Mouse (Mus musculus) cerebellum, postnatal 10 days (tissue): ENCODE measurements at regions not wholly inside any gene's neighbourhood (a gene's known extent, or its start where the extent isn't known, plus 50 kb on each side); places are given as distances from the start of the nearest gene placed in this dataset.

ENCODE experiments used
- DNase-seq, 2 experiments: peaks; one replicate each; pipeline ENCODE4 v3.0.0; 2021; ENCODE audit warnings: mixed read lengths in 2 of 2

DNA sequence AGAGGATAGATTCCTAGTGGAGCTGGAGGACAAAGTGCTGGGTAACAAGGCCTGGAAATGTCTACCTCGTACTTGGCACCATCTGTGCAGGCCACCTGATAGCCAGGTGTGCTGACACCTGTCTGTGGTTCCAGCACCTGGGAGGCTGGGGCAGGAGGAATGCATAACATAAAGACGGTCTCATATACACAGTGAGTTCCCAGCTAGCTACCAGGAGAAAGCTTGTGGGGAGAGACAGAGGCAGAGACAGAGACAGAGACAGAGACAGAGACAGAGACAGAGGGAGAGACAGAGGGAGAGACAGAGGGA lies 299.7 kb upstream of the Cd180 start:
- no peak for DNase-seq

DNA sequence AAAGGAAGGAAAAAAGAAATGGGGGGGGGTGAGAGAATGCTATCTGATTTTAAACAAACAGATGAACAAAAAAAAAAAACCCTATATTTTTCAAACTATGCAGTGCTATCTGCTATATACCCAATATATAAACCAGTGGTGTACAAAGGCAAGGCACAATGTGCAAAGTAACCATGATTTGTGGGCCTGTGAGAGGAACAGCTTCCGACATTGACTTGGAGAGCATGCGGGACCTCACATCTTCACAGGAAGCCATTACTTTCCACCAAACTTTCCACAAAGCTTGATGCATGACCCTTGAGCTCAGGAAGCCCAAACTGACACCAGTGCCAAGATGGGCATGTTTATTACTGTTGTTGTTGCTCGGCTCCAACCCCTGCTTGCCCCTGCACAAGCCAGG lies 299.3 kb upstream of the Cd180 start:
- DNase-seq = no peak

DNA sequence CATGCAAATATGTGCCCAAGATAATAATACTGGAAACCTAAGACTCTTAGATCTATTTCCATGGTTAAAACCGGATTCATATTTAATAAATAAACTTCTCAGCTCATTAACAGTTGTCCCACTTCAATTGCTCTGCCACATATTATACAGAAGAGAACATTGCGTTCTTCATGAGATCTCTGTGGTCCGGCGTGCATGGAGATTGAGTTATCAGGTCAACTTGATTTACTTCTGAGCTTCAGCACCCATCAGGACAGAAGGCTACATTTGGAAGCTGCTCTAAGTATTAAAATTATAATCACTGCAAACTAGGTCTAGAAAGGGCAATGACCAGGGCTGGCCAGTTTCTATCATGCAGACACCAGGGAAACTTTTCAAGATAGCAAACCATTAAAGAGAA lies 295.9 kb upstream of the Cd180 start:
- no peak for DNase-seq

DNA sequence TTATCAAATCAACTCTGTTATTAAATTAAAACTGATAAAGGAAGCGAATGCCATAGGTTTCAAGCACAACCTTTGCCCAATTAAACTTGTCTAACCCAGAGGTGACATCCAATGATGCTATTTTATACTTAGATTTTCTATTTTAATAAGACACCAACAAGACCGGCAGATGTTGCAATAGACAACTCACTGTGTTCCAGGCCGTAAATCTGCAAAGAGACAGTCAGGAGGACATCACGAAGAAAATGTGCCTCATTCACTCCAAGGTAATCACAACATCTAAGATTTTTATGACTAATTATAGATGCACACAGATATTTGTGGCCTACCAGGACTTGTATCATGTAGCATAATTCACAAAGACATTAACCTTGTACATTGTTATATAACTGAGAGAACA lies 281.5 kb upstream of the Cd180 start:
- no peak for DNase-seq

DNA sequence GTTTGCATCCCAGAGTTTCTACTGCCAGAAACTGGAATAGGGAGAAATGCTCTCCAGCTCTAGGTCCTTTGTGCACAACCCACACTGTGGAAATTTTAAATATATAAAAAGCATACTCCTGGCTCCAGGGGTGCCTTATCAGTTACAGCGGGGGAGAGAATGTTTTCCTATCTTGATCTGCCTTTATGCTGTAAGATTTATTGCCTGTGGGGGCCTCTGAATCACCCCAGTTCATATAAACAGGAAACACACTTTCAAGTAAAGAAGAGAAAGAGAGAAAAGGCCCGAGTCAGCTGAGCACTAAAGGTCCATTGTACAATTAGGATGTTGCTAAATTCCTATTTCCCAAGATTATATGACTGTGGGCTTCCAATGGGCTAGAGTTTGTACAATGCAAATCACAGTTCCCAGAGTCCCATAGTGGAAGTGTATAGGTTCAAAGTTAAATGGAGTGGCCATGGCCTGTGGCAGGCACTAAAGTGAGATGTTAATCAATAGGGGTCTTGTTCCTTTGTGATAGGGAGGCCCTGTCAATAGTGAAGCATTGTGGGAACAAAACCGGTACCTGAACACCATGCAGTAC lies 258.9 kb upstream of the Cd180 start:
- no peak for DNase-seq

DNA sequence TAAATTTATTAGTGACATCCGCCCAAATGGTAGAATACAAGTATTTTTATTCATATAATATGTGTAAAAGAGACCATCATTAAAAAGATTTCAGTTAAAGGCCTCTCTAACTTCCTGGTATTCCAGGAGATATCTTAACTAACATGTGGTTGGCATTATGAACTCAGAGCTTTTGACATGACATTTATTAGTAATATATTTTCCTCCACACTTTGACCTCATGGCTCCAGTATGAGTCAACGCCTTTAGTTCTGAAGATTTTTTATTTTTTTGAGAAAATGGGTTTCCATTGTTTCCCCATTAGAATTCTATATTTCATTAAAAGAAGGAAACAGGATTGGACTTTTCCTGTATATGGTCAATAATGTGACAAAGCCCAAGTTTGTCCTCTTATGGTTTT lies 250.7 kb upstream of the Cd180 start:
- no peak for DNase-seq

DNA sequence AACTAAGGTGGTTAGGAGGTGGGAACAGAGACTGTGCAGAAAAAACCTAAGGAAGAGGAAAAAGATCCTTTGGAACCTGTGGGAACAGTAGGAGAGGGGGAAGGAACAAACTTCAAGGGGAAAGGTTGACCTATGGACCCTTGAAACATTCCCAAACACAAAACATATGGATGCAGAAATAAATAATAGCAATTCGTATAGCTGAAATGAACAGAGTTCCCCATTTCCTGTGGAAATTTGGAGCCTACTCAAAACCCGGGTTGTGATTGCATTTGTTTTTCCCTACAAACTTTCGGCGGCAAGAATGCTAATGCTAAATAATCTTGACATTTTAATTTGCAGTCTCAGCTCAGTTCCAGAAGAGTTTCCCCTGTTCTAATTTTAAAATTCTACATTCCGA lies 246.0 kb upstream of the Cd180 start:
- no peak for DNase-seq

DNA sequence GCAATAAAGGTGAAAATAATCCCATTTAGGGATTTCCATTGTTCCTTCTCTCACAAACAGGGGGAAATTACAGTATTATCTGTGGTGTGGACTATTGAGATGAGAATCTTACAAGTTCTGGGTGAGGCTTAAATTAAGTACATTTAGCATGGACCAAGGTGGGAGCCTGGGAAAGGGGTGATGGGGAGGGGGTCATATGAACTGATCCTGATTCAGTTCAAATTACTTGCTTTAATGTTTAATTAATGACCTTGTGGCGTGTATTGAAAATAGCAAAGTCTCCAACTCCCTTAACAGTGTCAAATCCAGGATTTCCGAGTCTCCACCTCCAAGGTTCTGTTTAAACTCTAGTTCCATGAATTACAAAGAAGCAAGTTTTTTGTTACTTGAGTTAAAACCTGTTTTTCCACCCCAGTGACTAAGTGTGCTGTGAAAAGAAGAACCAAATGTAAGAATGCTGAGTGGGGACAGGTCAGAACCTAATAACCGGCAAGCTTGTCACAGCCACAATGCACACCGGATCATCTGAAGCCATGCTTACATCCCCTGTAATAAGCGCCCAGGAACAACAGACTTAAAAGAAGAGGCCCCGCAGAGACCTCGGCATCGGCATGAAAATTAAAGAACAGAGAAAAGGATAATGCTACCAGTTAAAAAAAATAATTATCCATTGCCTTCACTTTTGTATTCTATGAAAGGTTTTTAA lies 243.8 kb upstream of the Cd180 start:
- DNase-seq = no peak

DNA sequence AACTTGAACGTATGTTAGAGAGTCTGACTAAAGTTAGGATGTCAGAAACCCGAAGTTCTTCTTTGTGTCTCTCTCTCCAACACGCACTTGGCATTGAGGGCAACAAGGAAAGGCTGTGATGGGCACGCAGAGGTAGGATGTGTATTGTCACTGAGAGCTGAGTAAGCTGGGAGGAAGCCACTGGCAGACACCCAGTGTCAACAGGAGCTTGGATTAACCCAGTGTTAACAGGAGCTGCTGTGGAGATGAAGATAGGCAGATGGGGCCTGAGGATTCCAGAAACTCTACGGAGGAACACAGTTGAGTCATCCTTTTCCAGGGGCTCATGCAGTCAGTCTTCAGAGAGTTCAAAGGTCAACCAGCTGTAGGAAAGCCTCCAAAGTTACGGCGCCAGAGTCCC lies 242.2 kb upstream of the Cd180 start:
- peak; percentile 17 to 32 for DNase-seq

DNA sequence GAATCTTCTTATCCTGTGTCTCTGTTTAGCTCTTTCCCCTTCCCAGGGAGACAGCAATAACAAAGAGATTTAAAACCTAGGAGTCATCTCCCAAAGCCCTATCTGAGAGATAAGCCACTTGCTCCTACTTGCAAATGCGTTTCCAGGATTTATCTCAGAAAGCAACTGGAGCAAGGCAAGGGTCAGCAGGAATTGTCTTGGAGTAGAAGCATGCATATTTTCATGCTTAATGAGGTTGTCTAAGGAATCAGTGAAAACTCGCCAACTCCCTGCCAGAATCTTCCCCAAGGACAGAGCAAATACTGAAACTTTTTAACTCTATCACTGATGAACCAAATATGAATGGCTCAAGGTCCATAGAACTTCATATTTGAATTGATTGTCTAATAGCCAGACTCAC lies 234.6 kb upstream of the Cd180 start:
- no peak for DNase-seq

DNA sequence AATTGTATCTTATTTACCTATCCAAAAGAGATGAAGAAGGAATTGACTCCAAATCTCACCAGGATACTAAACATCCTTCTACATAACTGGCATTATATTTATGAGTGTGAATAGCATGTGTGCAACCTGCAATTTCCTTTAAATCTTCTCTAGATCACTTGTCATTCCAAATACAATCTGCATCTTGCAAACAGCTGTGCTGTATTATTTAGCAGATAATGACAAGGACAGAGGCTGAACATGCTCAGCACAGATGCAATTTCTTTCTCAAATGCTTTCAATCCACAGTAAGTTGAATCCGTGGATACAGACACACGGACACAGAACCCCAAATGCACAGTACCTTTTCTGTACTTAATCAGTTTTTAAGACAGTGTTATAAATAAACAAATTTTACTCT lies 229.4 kb upstream of the Cd180 start:
- DNase-seq = no peak

DNA sequence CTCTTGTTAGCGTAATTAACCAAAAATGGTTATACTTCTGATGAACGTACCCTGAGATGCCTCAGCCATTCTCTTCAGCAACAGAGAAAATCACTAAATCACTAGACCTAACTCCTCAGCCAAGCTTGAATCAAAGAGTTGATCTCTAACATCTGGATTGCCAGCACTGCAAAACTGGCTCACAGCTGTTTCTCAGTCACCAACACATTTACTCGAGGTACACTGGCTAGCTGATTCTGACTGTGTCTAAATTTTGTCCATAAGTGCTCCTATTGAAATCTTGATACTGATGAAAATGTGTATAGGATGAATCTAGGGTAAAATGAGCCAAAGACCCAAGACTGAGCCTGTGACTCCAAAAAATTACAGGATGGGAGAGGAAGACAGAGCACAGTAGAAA lies 211.5 kb upstream of the Cd180 start:
- no peak for DNase-seq

DNA sequence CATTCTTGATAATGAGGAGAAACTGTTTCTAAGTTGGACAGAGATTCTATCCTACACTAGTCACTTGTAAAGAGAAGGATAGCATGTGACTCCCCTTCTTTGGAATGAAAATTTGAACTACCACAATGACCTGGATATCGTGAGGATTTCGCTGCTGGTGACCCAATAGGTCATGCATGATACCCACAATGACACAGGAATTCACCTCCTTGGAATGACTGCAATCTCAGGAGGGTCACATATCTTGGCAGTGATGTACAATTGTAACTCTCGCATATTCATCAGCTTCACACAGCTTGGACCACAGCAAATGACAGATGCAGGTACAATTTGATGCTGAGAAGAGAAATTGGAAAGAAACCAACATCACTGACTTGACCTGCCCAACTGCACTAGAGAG lies 210.9 kb upstream of the Cd180 start:
- no peak for DNase-seq

DNA sequence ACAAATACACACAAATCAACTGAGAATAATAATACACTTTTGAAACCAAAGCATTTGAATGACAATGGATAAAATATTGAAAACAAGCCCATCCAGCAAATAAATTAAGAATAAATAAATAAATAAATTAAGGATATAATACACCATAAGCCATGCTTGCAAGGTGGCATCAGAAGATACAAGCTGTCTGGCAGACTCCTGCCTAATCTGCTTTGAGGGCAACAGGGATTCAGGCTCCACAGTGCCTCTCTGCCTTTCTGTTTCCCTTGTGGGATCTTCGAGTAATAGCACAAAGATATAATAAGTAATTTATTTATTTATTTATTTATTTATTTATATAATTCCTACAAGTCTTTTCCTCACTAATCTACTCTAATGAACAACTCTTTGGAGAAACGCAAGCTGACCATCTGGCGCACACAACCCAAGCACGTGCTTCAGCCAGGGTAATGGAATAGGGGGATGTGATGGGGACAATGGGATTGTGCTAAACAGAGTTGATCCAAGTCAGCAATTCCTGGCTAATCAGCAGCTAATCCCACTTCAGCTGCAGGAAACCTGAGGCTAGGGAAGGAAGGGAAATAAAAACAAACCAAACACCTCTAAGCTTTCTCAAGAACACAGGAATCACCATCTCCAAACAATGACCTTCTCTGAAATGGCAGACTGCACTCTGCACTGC lies 205.8 kb upstream of the Cd180 start:
- peak in 1 of 2 experiments; percentile 7 for DNase-seq

DNA sequence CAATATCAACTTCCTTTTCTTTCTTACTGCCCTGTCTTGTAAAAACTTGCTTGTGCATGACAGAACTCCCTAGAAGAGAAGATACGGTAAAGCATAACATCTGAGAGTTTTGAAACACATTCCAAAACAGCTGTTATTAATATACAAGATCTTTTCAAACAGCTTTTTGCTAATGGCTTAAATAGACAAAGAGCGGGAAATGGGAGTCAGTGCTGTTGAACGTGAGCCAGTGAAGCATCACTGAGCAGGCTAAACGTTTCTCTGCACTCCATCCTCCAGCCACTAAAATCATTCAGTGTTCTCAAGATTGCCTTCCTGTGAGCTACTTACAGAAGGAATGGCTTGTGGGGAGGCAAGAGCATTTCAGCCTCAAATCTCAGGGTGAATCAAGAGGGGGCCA lies 202.0 kb upstream of the Cd180 start:
- DNase-seq = no peak

DNA sequence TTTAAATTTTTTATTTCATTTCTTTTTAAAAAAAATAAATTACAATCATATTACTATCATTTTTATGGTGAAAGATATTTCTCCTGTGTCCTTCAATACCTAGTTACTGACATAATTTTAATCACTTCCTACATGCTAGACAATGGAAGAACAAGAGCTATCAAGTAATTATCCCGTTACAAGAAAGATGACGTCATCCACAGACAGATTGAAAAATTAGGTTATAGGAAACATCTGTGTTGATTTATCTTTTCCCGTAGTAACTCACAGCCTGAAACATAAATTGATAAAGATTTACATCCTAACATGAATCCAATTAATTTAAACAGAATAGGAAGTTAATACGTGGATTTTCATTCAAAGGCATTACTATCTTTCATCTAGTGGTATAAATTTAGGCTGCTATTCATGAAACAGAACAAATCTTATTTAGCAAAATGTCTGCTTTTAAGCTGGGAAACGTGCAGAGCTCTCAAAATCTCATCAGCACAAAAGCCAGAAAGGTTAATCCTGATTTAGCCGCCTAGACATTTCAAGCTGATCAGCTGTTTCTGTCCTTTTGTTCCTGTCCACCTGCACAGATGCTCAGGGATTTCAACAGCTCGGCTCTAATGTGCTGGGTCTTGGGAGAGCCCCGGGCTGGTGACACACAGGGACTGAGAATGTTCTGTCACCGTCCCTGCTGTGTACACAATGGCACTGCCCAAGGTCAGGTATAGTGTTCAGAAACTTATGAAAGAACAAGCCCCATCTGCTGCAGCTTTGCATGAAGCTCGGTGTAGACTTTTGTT lies 189.0 kb upstream of the Cd180 start:
- DNase-seq = no peak

DNA sequence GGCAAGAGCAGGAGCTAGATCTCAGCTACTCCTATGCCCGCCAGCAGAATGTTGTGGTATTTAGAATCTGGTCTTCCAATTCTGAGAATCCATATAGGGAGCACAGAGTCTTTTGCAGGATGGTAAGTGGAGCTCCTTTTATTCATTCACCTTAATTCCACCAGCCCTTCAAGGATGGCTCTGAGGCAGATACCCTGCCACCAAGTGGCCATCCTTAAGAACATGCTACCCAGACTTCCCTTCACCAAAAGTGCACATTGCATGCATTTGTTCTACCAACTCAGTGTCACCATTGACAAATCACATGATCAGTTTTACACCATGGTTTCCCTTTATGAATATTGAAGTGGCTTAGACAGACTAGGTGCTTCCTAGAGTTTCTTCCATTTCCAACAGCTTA lies 186.1 kb upstream of the Cd180 start:
- peak; percentile 19 for DNase-seq

DNA sequence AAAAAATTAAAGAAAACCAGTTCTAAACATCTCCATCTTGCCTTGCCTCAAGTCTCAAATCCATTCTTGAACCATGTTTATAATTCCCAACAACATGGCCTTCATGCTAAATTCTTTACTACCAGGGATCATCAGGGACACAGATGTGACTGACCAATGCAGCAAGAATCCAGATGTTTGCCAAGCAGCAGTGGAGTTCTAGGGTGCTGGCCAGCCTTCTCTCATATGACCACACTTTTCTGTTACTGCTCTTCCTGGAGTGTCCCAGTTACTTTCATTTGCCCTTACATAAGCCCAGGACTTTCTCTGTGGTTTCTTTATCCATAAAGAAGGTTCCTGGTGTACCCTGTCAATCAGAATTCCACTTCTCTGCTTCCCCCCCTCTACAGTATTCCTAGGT lies 185.4 kb upstream of the Cd180 start:
- no peak for DNase-seq

DNA sequence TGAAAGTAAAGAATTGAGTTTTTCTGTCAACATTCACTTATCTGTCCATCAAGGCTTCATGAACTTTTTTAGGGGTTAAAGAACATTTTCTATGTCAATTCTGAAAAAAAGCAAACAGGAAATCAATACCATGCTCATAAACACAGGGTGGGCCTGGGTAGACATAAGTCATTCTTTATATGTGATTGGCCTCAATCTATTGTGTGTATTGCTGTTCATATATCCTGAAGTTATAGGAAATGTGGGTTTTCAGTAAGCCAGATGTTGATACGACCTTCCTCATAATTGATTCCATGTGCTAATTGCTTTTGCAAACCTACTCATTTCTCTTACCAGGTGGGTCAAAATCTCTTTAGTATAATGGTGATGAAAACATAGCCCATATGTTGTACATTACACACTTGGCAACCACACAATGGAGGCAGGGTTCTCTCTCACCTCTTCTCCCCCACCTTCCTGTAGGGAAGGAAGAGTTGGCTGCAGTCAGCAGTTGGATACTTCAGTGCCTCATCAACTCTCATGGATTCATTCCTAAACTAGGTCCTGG lies 182.6 kb upstream of the Cd180 start:
- no peak for DNase-seq

DNA sequence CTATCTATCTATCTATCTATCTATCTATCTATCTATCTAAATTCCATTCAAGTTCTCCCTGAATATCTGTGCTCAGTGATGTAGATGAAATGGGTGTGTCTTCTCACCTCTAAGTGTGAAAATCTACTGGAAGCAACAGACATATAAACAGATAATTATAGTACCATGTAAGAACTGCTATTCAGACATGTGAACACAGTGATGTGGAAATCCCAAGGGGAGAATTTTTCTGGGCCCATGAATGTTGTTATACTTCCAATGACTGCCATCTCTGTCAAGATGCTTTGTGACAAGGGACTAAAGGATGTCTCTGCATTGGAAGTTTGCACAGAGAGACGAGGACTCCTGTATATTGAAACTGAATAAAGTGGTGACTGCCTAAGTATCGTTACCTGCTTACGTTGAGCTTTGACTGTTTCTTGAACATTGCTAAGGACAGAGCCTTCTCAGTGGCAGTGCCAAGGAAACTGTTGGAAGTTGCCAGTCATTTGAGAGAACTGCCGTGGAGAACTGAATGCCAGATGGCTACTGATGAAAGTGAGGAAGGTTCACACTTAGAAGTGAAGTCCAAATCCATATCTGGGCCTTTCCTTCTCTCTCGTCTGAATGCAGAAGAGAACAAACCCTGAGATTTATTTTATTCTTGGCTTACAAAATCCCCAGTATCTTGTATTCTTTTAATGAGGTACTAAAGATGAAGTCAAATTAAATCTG lies 175.0 kb upstream of the Cd180 start:
- peak; percentile 19 to 36 for DNase-seq

DNA sequence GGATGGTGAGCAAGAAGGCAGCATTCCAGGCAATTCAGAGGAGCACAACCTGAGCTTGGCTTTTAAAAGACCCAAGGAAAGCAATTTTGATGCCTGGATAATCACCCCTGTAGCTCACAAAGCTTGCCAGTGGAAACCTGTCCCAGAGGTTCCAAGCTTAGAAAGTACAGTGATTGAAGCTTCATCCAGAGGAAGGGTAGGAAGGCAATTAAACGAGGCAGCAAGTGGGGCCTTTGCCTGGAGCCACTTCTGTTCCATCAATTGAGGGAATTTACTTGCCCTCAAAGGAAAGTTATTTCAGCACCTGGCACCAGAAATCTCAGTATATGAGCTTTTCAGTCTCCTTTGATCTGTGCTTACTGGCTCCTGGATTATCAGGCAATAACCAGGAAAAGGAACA lies 171.9 kb upstream of the Cd180 start:
- no peak for DNase-seq

DNA sequence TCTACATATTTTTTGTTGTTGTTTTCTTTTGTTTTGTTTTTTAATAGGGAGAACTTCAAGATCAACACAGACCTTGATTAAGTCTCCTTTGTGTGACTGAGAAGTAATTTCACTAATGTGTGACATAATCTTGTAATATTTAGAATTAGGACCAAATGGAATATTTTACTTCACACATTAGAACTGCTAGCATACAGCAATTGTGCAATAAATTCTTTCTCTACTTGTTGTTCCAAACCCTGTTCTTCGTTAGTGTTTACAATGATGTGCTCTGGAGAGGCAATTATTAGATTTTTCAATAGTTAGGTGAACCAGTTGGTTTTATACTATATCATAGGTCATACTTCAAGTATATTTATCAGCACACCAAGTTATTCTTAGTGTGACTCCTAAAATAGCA lies 171.3 kb upstream of the Cd180 start:
- DNase-seq = no peak

DNA sequence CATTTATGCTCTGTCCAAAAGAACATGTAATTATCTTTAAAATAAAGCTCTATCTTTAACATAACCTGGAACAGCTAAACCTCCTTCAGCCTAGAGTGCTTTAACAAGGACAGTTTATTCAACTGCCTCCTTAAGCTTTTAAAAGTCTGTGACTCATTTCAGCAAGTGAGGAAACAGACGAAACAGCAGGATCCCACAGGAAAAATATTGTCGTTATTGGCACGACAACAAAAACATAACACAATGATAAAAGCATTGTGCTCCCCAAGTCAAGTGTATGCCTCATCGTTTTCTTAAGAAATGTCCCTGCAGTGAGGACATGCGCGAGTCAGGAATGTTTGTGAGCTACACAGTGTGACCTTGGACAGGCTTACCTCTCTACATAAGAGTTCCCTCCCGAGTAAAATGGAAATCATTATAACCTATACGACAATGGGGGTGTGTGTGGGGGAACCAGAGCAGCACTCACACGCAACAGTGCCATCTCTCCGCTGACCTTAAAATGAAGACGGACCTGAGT lies 166.7 kb upstream of the Cd180 start:
- DNase-seq = no peak
